Mouse (Mus musculus): Measurements from ENCODE around the gene Rnf5.

Rnf5 gene

GRCm38 (mm10) chr17:34585877-34586771 lies 17.4 kb downstream of the Rnf5 start:
- DNase-seq (ENCODE audit: low spot score) = no peak

DNA sequence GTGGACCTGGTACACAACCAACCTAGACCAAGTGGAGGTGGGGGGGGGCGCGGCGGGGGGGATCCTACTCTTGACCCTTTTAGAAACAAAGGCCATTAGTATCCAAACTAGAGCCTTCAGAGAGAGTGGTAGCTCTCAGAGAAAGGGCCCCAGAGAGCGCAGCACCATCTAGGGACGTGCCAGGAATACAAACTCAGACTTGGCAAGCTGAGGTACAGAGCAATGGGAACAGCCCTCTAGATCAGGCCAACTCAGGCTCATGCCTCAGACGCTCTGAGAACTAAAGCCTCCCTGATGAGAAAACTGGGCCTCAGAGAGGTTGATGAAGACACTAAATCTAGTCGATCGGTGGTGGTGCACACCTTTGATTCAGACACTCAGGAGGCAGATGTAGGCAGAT lies 18.4 kb downstream of the Rnf5 start:
- DNase-seq (ENCODE audit: low spot score) = no peak

DNA sequence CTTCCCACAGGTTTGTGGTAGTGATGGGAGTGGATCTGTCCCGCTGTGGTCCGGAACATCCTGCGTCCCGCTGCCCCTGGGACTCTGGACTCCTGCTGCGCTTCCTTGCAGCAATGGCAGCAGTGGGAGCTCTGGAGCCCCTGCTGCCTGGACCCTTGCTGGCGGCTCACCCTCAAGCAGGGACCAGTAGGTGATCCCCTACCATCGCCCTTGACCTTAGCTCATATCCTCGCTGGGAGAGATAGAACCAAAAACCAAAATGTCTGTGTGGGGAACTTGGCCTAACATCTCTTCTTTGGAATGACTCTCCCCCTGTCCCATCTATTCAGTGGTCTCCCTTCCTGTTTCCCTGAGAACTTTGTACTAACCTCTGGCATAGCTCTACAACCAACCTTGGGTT lies 19.7 kb downstream of the Rnf5 start:
- no peak for DNase-seq (ENCODE audit: low spot score)

DNA sequence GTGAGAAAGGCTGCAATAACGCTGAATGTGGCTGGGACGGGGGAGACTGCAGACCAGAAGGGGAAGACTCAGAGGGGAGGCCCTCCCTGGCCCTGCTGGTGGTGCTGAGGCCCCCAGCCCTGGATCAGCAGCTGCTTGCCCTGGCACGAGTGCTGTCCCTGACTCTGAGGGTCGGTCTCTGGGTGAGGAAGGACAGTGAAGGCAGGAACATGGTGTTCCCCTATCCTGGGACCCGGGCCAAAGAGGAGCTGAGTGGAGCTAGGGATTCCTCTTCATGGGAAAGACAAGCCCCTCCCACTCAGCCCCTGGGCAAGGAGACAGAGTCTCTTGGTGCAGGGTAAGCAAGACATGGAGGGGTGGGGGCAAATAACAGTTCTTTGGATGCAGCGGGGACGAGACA lies 20.1 kb downstream of the Rnf5 start:
- DNase-seq (ENCODE audit: low spot score) = no peak

DNA sequence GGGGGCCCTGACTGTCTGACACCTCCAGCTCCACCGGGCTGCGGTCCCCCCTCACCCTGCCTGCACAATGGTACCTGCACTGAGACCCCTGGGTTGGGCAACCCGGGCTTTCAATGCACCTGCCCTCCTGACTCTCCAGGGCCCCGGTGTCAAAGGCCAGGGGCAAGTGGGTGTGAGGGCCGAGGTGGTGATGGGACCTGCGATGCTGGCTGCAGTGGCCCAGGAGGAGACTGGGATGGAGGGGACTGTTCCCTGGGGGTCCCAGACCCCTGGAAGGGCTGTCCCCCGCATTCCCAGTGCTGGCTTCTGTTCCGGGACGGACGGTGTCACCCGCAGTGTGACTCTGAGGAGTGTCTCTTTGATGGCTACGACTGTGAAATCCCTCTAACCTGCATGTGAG lies 21.0 kb downstream of the Rnf5 start:
- no peak for DNase-seq (ENCODE audit: low spot score)

DNA sequence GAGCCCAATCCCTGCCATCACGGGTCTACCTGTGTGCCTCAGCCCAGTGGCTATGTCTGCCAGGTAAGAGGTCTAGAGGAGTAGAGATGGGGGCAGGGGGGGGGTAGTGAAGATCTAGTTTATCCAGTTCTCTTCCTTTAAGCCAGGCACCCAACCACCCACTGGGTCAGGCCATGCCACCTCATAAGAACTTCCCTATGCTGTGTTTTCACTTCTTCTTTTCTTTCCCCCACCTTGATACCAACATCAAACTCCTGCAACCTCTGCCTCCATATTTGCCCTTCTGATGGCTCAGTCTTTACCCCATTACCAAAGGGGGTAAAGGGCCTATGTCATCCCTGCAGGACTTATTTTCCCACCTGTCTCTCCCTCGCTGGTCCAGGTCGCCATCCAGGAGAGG lies 25.4 kb downstream of the Rnf5 start:
- DNase-seq (ENCODE audit: low spot score) = no peak

GRCm38 (mm10) chr17:34576577-34576976 lies 26.9 kb downstream of the Rnf5 start:
- DNase-seq (ENCODE audit: low spot score) = no peak

- no peak for DNase-seq (ENCODE audit: low spot score)
These were observed 31.1 kb downstream of the Rnf5 start for GRCm38 (mm10) chr17:34572361-34572760.

- no peak for DNase-seq (ENCODE audit: low spot score)
These were observed 31.6 kb downstream of the Rnf5 start for GRCm38 (mm10) chr17:34571875-34572274.

DNA sequence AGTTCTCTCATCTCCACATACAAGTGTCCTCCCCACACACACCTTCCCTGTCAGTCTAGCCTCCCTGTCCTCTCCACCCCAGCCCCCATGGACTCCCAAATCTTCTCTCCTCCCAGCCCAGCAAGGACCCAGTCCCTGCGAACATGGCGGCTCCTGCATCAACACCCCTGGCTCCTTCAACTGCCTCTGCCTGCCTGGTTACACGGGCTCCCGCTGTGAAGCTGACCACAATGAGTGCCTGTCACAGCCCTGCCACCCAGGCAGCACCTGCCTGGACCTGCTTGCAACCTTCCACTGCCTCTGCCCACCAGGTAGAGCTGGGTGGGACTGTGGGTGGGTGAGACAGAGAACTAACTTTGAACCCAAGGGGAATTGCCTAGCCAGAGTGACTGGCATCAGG lies 33.6 kb downstream of the Rnf5 start:
- no peak for DNase-seq (ENCODE audit: low spot score)

DNA sequence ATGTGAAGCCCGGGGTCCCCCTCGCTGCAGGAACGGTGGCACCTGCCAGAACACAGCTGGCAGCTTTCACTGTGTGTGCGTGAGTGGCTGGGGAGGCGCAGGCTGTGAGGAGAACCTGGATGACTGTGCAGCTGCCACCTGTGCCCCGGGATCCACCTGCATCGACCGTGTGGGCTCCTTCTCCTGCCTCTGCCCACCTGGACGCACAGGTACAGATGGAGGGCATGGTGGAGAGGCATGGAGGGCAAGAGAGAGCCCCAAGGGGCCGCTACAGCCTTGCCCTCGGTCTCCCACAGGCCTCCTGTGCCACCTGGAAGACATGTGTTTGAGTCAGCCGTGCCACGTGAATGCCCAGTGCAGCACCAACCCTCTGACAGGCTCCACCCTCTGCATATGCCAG lies 35.1 kb downstream of the Rnf5 start:
- DNase-seq (ENCODE audit: low spot score) = no peak

GRCm38 (mm10) chr17:34567311-34567710 lies 36.2 kb downstream of the Rnf5 start:
- no peak for DNase-seq (ENCODE audit: low spot score)

DNA sequence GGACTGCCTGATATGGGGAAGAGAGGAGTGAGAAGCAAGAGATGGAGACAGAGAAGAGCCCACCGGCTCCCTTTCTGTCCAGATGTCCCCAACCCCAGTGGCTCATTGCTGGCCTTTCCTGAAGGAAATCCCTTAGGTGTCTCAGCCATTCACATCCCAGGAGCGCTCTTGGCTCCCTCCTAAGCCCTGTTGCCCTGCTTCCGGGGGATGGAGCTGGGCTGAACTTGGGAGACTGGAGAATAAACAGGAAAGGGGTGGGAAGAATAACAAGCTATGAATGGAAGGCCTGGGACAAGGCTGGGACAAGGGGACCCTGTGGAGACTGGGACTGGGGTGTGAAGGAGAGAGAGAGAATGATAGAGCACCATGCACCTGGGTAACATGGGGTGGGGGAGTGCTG lies 38.7 kb downstream of the Rnf5 start:
- no peak for DNase-seq (ENCODE audit: low spot score)

GRCm38 (mm10) chr17:34564003-34564421 lies 39.5 kb downstream of the Rnf5 start, which contains the start of gene Notch4:
Gene Notch4, plus strand, starts transcription at chr17:34564268.
- DNase-seq (ENCODE audit: low spot score) = no peak

- DNase-seq (ENCODE audit: low spot score) = no peak
These were observed 40.1 kb downstream of the Rnf5 start for GRCm38 (mm10) chr17:34563354-34563753.

GRCm38 (mm10) chr17:34562595-34562994 lies 40.9 kb downstream of the Rnf5 start:
- DNase-seq (ENCODE audit: low spot score) = no peak

- DNase-seq (ENCODE audit: low spot score) = no peak
These were observed 42.3 kb downstream of the Rnf5 start for GRCm38 (mm10) chr17:34561200-34561599.

GRCm38 (mm10) chr17:34560438-34560837 lies 43.1 kb downstream of the Rnf5 start:
- no peak for DNase-seq (ENCODE audit: low spot score)

DNA sequence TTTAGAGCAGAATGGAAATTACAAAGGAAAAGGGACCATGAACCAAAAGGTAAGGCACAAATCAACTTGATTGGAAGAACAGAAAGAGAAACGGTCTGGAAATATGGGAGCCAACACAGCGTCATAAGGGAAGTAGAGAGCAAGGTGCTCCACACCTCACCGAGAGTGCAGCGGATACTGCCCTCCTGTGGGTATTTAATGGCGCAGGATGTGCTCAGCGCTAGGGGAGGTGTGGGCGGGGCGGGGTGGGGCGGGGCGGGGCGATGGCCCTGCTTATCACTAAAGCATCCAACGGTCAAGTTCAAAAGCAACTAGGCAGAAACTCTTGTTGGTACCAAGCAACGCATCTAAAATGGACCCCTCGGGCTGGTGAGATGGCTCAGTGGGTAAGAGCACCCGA lies 43.6 kb downstream of the Rnf5 start:
- no peak for DNase-seq (ENCODE audit: low spot score)

- no peak for DNase-seq (ENCODE audit: low spot score)
These were observed 44.4 kb downstream of the Rnf5 start for GRCm38 (mm10) chr17:34559116-34559515.

DNA sequence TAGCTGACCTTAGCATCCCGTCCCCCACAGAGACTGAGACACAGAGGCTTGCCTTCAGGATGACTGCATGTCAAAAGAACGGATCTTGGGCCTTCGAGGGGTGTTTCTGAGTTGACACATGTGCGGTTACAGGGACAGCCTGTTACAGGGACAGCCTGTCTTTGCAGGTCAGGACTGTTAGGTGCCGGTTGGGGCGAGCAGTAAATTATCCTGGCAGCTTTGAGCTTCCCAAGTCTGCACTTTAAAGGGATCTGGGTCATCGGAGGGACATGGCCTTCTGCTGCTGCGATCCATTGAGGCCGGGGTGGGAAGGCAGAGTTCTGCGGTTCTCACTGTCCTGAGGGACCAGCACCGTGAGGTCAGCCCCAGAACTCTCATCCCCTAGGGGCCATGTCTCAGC lies 46.1 kb downstream of the Rnf5 start:
- DNase-seq (ENCODE audit: low spot score) = no peak

GRCm38 (mm10) chr17:34556406-34556805 lies 47.1 kb downstream of the Rnf5 start:
- no peak for DNase-seq (ENCODE audit: low spot score)

DNA sequence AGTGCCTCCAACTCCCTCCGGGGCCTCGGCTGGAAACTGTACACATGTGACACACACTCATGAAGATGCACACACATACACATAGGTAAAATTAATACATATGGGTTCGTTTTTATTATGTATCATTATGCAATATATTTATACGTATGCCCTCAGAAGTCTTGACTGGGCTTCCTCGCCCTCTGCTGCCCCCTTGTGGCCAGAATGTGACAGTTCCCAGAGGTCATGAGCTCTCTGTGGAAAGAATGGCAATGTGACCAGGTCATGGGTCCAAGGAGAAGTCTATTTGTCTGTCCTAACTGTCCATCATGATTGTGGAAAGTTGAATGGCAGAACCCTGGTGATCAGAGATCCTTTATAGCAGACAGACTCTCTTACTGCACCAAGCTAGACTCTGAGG lies 48.0 kb downstream of the Rnf5 start:
- peak; percentile 79 for DNase-seq (ENCODE audit: low spot score)
